Mouse (Mus musculus): Measurements from ENCODE around the gene Mnat1. TPM values are rescaled to one million over a fixed set of nuclear protein-coding genes. Genes with fewer than 3 reads are reported as not detected.

Gene Mnat1
- total and polyA plus RNA-seq, 3 experiments: 39.4 to 69.0 (median 64.2) TPM

DNA sequence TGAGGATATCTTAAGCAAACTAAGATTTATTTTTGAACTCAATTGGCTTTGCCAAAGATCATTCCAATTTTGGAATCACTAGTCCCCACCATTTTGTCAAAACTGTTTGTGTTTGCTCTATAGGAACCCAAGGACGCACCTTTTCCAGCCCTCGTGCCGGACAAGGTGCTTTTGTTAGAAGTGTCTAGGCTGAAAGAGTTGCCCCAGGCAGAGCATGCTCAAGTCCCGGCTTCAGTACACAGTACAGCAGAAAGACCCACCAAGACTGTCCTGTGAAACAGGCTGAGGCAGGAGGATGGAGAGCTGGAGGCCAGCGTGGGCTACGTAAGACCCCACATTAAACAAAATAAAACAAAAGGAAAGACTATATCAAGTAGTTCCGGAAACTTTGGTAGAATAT lies 36.4 kb upstream of the Mnat1 start:
- in situ Hi-C loops (cut with MboI; ENCODE audit: low pct_ligation_motif_present, low pct_unique_long_range_greater_than_20kb, low sequenced_read_pairs): no loop called here
- no peak for DNase-seq (ENCODE audit: extremely low read depth)
- dilution Hi-C loops (cut with MboI; ENCODE audit: extremely low pct_ligation_motif_present, extremely low pct_unique_long_range_greater_than_20kb, low sequenced_read_pairs): no loop called here
- no peaks in the 10 kb centered on the region for H3K79me2 ChIP-seq (replicated peaks; ENCODE audit: control insufficient read depth, extremely low read depth, insufficient read depth, poor library complexity, severe bottlenecking)
- no peak overlapping the region for H3K4me3 ChIP-seq (replicated peaks in 1 of 3; ENCODE audit: low read depth in 2 of 3, low read length in 2 of 3, poor library complexity in 1 of 3)
- no peak overlapping the region for H3K27ac ChIP-seq (ENCODE audit: insufficient read depth, low read depth)
- H3K9ac ChIP-seq (ENCODE audit: insufficient read depth, low read depth): no peak overlapping the region
- H3K36me3 ChIP-seq (replicated peaks in 1 of 2; ENCODE audit: control insufficient read depth in 1 of 2, insufficient read depth in 1 of 2, low read length in 1 of 2): no peaks in the 10 kb centered on the region
- H3K4me2 ChIP-seq (ENCODE audit: insufficient read depth, low read depth, poor library complexity, severe bottlenecking): no peak overlapping the region
- TF ChIP-seq MAX (IDR thresholded peaks at IDR 0.05; ENCODE audit: low read length) (no peak), CHD1 (IDR thresholded peaks at IDR 0.05; ENCODE audit: low read depth, low read length) (no peak), CTCF (conservative IDR thresholded peaks at IDR 0.05 in 1 of 2, IDR thresholded peaks at IDR 0.05 in 1 of 2; ENCODE audit: low read depth in 2 of 2, low read length in 2 of 2) (no peak), ZKSCAN1 (IDR thresholded peaks at IDR 0.05; ENCODE audit: borderline replicate concordance, low read depth, low read length) (no peak), USF1 (IDR thresholded peaks at IDR 0.05; ENCODE audit: low read depth, low read length) (no peak), RCOR1 (conservative IDR thresholded peaks at IDR 0.05; ENCODE audit: low read depth, low read length) (no peak), JUN (IDR thresholded peaks at IDR 0.05; ENCODE audit: insufficient read depth, low read depth, low read length) (no peak), ZC3H11A (IDR thresholded peaks at IDR 0.05; ENCODE audit: low read depth, low read length) (no peak), MXI1 (IDR thresholded peaks at IDR 0.05; ENCODE audit: low read depth, low read length) (no peak), ZMIZ1 (IDR thresholded peaks at IDR 0.05; ENCODE audit: low read depth, low read length) (no peak), TBP (conservative IDR thresholded peaks at IDR 0.05; ENCODE audit: low read depth, low read length) (no peak), USF2 (conservative IDR thresholded peaks at IDR 0.05; ENCODE audit: low read depth, low read length) (no peak), ELF1 (IDR thresholded peaks at IDR 0.05; ENCODE audit: low read depth, low read length) (no peak), TCF12 (IDR thresholded peaks at IDR 0.05; ENCODE audit: low read depth, low read length) (no peak), NRF1 (IDR thresholded peaks at IDR 0.05; ENCODE audit: low read depth, low read length) (no peak), POLR2A (IDR thresholded peaks at IDR 0.05; ENCODE audit: low read depth, low read length) (no peak)
- no peaks in the 10 kb centered on the region for H3K27me3 ChIP-seq (replicated peaks)
- H3K4me1 ChIP-seq (ENCODE audit: control insufficient read depth in 1 of 2, insufficient read depth in 2 of 2): peaks cover 3 to 8% of the 10 kb centered on the region in 2 experiments
- no peaks in the 10 kb centered on the region for H3K9me3 ChIP-seq (replicated peaks; ENCODE audit: low read length)

- H3K9me3 ChIP-seq (replicated peaks; ENCODE audit: low read length): no peaks in the 10 kb centered on the region
- peaks cover 3 to 8% of the 10 kb centered on the region in 2 experiments for H3K4me1 ChIP-seq (ENCODE audit: control insufficient read depth in 1 of 2, insufficient read depth in 2 of 2)
- no peaks in the 10 kb centered on the region for H3K27me3 ChIP-seq (replicated peaks)
These were observed 35.0 kb upstream of the Mnat1 start for GRCm38 (mm10) chr12:73088500-73088899.

More at GRCm38 (mm10) chr12:73088500-73088899, 35.0 kb upstream of the Mnat1 start:
- Histone ChIP-seq H3K4me3 (replicated peaks in 1 of 3; ENCODE audit: low read depth in 2 of 3, low read length in 2 of 3, poor library complexity in 1 of 3) (no peak overlapping the region), H3K9ac (ENCODE audit: insufficient read depth, low read depth) (no peak overlapping the region), H3K36me3 (replicated peaks in 1 of 2; ENCODE audit: control insufficient read depth in 1 of 2, insufficient read depth in 1 of 2, low read length in 1 of 2) (no peaks in the 10 kb centered on the region), H3K79me2 (replicated peaks; ENCODE audit: control insufficient read depth, extremely low read depth, insufficient read depth, poor library complexity, severe bottlenecking) (no peaks in the 10 kb centered on the region), H3K27ac (ENCODE audit: insufficient read depth, low read depth) (no peak overlapping the region), H3K4me2 (ENCODE audit: insufficient read depth, low read depth, poor library complexity, severe bottlenecking) (no peak overlapping the region)
- dilution Hi-C loops (cut with MboI; ENCODE audit: extremely low pct_ligation_motif_present, extremely low pct_unique_long_range_greater_than_20kb, low sequenced_read_pairs) (no loop called here), in situ Hi-C loops (cut with MboI; ENCODE audit: low pct_ligation_motif_present, low pct_unique_long_range_greater_than_20kb, low sequenced_read_pairs) (no loop called here)
- no peak for DNase-seq (ENCODE audit: extremely low read depth)
- TF ChIP-seq EP300 (IDR thresholded peaks at IDR 0.05; ENCODE audit: low read length) (no peak), ZKSCAN1 (IDR thresholded peaks at IDR 0.05; ENCODE audit: borderline replicate concordance, low read depth, low read length) (no peak)
